Mouse (Mus musculus) lung, embryonic 16.5 days (tissue): ENCODE data around the gene Ino80d. TPM values are rescaled to one million over a fixed set of nuclear protein-coding genes. Genes with fewer than 3 reads are reported as not detected.

Source experiments
- ATAC-seq: fragments of 200-750 bp; cut with Nextera tagmentation; 2 replicates; pipeline ENCODE4 v1.8.0; 2017; ENCODE audit warnings: low read depth, mild to moderate bottlenecking, moderate library complexity
- H3K27ac ChIP-seq: fragments of 300-500 bp; sonication (generic); 2 replicates; pipeline ENCODE4 v1.5.1; 2014; ENCODE audit warnings: mild to moderate bottlenecking, control low read depth, low read length
- H3K27me3 ChIP-seq: fragments of 300-500 bp; sonication (generic); 2 replicates; pipeline ENCODE4 v1.6.1; 2014; ENCODE audit warnings: low read depth, low read length, mixed read lengths; ENCODE audit not compliant: control insufficient read depth, insufficient read depth
- H3K36me3 ChIP-seq: fragments of 300-500 bp; sonication (generic); 2 replicates; pipeline ENCODE4 v1.6.1; 2014; ENCODE audit warnings: low read length; ENCODE audit not compliant: control insufficient read depth, insufficient read depth
- H3K4me1 ChIP-seq: fragments of 300-500 bp; sonication (generic); replicated peaks from 2 replicates; pipeline ENCODE4 v1.6.1; 2014; ENCODE audit warnings: low read length, mixed read lengths; ENCODE audit not compliant: control insufficient read depth, insufficient read depth
- H3K4me2 ChIP-seq: fragments of 300-500 bp; sonication (generic); 2 replicates; pipeline ENCODE4 v1.6.1; 2014; ENCODE audit warnings: low read depth, low read length, control low read depth
- H3K4me3 ChIP-seq: fragments of 300-500 bp; sonication (generic); 2 replicates; pipeline ENCODE4 v1.5.1; 2014; ENCODE audit warnings: mild to moderate bottlenecking, low read length, control low read depth
- H3K9ac ChIP-seq: fragments of 300-500 bp; sonication (generic); 2 replicates; pipeline ENCODE4 v1.6.1; 2014; ENCODE audit warnings: low read length, control low read depth
- H3K9me3 ChIP-seq: fragments of 300-500 bp; sonication (generic); 2 replicates; pipeline ENCODE4 v1.6.1; 2016; ENCODE audit warnings: low read length; ENCODE audit not compliant: control insufficient read depth
- WGBS: fragments of 180-500 bp; shearing (Covaris S2); extraction: QIAGEN DNeasy Blood & Tissue Kit; methylation state at CpG from one replicate; pipeline ENCODE4 v1.1.7; 2014; 5-methylcytosine and 5-hydroxymethylcytosine counted together
- polyA plus RNA-seq: library from polyadenylated mRNA; unstranded; fragments of >200 nt; fragmentation: Nextera tagmentation; extraction: Ambion mirVana; gene quantifications from 2 replicates; pipeline ENCODE4 v1.2.1, GENCODE M21; 2015

The Ino80d gene
- polyA plus RNA-seq, 1 experiment from 2014 or later = 9.7 TPM

- Histone ChIP-seq H3K4me2 (peak overlapping the region; percentile 72), H3K9me3 (no peaks in the 10 kb centered on the region), H3K4me3 (peak overlapping the region; percentile 84), H3K9ac (peak overlapping the region; percentile 100), H3K27me3 (no peaks in the 10 kb centered on the region), H3K36me3 (no peaks in the 10 kb centered on the region), H3K27ac (peak overlapping the region; percentile 96), H3K4me1 (peaks cover 13% of the 10 kb centered on the region)
- 47% methylated on average over 8 of the region's 8 CpGs for WGBS
- ATAC-seq = no peak
Observed at GRCm38 (mm10) chr1:63112151-63112864, 2.2 kb downstream of the Ino80d start.

GRCm38 (mm10) chr1:63110536-63111285 lies 3.8 kb downstream of the Ino80d start:
- no peak for ATAC-seq
- H3K36me3 ChIP-seq = no peaks in the 10 kb centered on the region; the same call in 1 of the 2 replicates
- peaks cover 11% of the 10 kb centered on the region for H3K4me1 ChIP-seq
- no peak overlapping the region for H3K27ac ChIP-seq
- H3K27me3 ChIP-seq = no peaks in the 10 kb centered on the region
- no peaks in the 10 kb centered on the region for H3K9me3 ChIP-seq
- no peak overlapping the region for H3K4me2 ChIP-seq
- no peak overlapping the region for H3K9ac ChIP-seq
- 43% methylated on average over 7 of the region's 7 CpGs for WGBS
- H3K4me3 ChIP-seq = no peak overlapping the region

- Histone ChIP-seq H3K4me3 (no peak overlapping the region), H3K27me3 (no peaks in the 10 kb centered on the region), H3K4me2 (no peak overlapping the region), H3K36me3 (peaks cover 13% of the 10 kb centered on the region), H3K27ac (no peak overlapping the region; the same call in 1 of the 2 replicates), H3K9me3 (no peaks in the 10 kb centered on the region), H3K4me1 (peaks cover 10% of the 10 kb centered on the region), H3K9ac (no peak overlapping the region)
- ATAC-seq = no peak
- WGBS = 64% methylated on average over 6 of the region's 6 CpGs
Observed at GRCm38 (mm10) chr1:63107614-63108327, 6.7 kb downstream of the Ino80d start.

- no peak for ATAC-seq
- Histone ChIP-seq H3K4me3 (no peak overlapping the region), H3K4me2 (no peak overlapping the region), H3K4me1 (peaks cover 4% of the 10 kb centered on the region), H3K27me3 (no peaks in the 10 kb centered on the region), H3K27ac (no peak overlapping the region), H3K36me3 (peaks cover 37% of the 10 kb centered on the region), H3K9me3 (no peaks in the 10 kb centered on the region), H3K9ac (no peak overlapping the region)
- WGBS = 79% methylated on average over 12 of the region's 12 CpGs
Observed at GRCm38 (mm10) chr1:63102758-63103451, 11.6 kb downstream of the Ino80d start.

GRCm38 (mm10) chr1:63100196-63100595 lies 14.3 kb downstream of the Ino80d start:
- 82% methylated on average over 8 of the region's 8 CpGs for WGBS
- H3K9ac ChIP-seq = no peak overlapping the region
- H3K36me3 ChIP-seq = peaks cover 36% of the 10 kb centered on the region
- H3K27me3 ChIP-seq = no peaks in the 10 kb centered on the region
- no peak overlapping the region for H3K27ac ChIP-seq
- no peak overlapping the region for H3K4me3 ChIP-seq
- H3K9me3 ChIP-seq = no peaks in the 10 kb centered on the region
- ATAC-seq = no peak
- H3K4me1 ChIP-seq = no peaks in the 10 kb centered on the region
- H3K4me2 ChIP-seq = no peak overlapping the region

GRCm38 (mm10) chr1:63098831-63099230 lies 15.6 kb downstream of the Ino80d start:
- WGBS = 64% methylated on average over 4 of the region's 4 CpGs
- no peak for ATAC-seq
- Histone ChIP-seq H3K9ac (no peak overlapping the region), H3K4me3 (no peak overlapping the region), H3K36me3 (peaks cover 30% of the 10 kb centered on the region), H3K4me1 (no peaks in the 10 kb centered on the region), H3K27me3 (no peaks in the 10 kb centered on the region), H3K9me3 (no peaks in the 10 kb centered on the region), H3K27ac (no peak overlapping the region), H3K4me2 (no peak overlapping the region)

GRCm38 (mm10) chr1:63096071-63096470 lies 18.4 kb downstream of the Ino80d start:
- no peaks in the 10 kb centered on the region for H3K27me3 ChIP-seq
- no peak overlapping the region for H3K27ac ChIP-seq
- no peak overlapping the region for H3K4me2 ChIP-seq
- no peak for ATAC-seq
- WGBS = 72% methylated on average over 5 of the region's 5 CpGs
- no peaks in the 10 kb centered on the region for H3K9me3 ChIP-seq
- peaks cover 35% of the 10 kb centered on the region for H3K36me3 ChIP-seq
- no peak overlapping the region for H3K4me3 ChIP-seq
- no peak overlapping the region for H3K9ac ChIP-seq
- no peaks in the 10 kb centered on the region for H3K4me1 ChIP-seq

- H3K27ac ChIP-seq = no peak overlapping the region
- H3K4me3 ChIP-seq = no peak overlapping the region
- no peaks in the 10 kb centered on the region for H3K4me1 ChIP-seq
- peaks cover 49% of the 10 kb centered on the region for H3K36me3 ChIP-seq
- 88% methylated on average over 5 of the region's 5 CpGs for WGBS
- no peaks in the 10 kb centered on the region for H3K27me3 ChIP-seq
- no peak overlapping the region for H3K4me2 ChIP-seq
- ATAC-seq = no peak
- H3K9me3 ChIP-seq = no peaks in the 10 kb centered on the region
- no peak overlapping the region for H3K9ac ChIP-seq
Observed at GRCm38 (mm10) chr1:63089795-63090194, 24.7 kb downstream of the Ino80d start.
